Mouse (Mus musculus) CD4-positive naive resting alpha-beta T cell, adult 76 days (primary cell): ENCODE data around the gene Asmt. TPM values are rescaled to one million over a fixed set of nuclear protein-coding genes. Genes with fewer than 3 reads are reported as not detected.

ENCODE experiments used
- total RNA-seq: library from RNA; stranded (reverse); gene quantifications from one replicate; pipeline ENCODE4 v1.2.4, GENCODE M21; 2023

The Asmt gene
- total RNA-seq: 2.6 TPM

GRCm38 (mm10) chrX:170672594-170673092 lies at the start of gene Asmt:
Gene Asmt, plus strand, starts transcription at chrX:170672644.

